8 mouse cellular contexts compared by ENCODE assay signal in genomic region chr4:43492821-43493185, GRCm38 (mm10). TPM values are rescaled to one million over a fixed set of nuclear protein-coding genes. Genes with fewer than 3 reads are reported as not detected.
DNase-seq lines count a peak whose midpoint lies in the region; ATAC-seq lines count a peak whose summit lies in the region.

Gene Ccdc107 (plus strand): TSS chr4:43492900.

- peak within 1 kb of the TSS; percentile 94 for H3K27ac ChIP-seq in hindbrain, embryonic 15.5 days (replicated peaks)

- H3K36me3 ChIP-seq in hindbrain, embryonic 15.5 days, result 0 out of 2 replicates have a peak, but pooled peaks cover 6% of the 10 kb centered on the region

- peak within 1 kb of the TSS; percentile 92 for H3K9ac ChIP-seq in hindbrain, embryonic 15.5 days

- WGBS in hindbrain, embryonic 15.5 days, result under 1% methylated on average over 25 of the region's 25 CpGs

- H3K9me3 ChIP-seq in hindbrain, embryonic 15.5 days, result no peaks in the 10 kb centered on the region

- DNase-seq in T-cell, adult 2 months (ENCODE audit: low spot score), result peak; percentile 97
- peak; percentile 89 to 93 for DNase-seq in cerebellum, postnatal 36 days
- DNase-seq in frontal cortex, postnatal 36 days (ENCODE audit: low spot score in 2 of 2), result peak; percentile 93 to 95
- DNase-seq in left cerebral cortex, adult 11 months (ENCODE audit: low spot score), result peak; percentile 93
- peak; percentile 91 to 97 for DNase-seq in lung, postnatal 4 days
- peak; percentile 89 for DNase-seq in retina, postnatal 7 days (ENCODE audit: low read depth, low spot score)
- peak; percentile 73 for DNase-seq in urinary bladder, adult 2 months (ENCODE audit: low spot score)

- H3K4me3 ChIP-seq in hindbrain, embryonic 15.5 days, result peak within 1 kb of the TSS; percentile 81

- no peaks in the 10 kb centered on the region for H3K27me3 ChIP-seq in hindbrain, embryonic 15.5 days

- peak; percentile 98 for ATAC-seq in hindbrain, embryonic 15.5 days (ENCODE audit: low FRiP score, low read depth)

- peak within 1 kb of the TSS; percentile 71 for H3K4me2 ChIP-seq in hindbrain, embryonic 15.5 days

- peaks cover 16% of the 10 kb centered on the region for H3K4me1 ChIP-seq in hindbrain, embryonic 15.5 days (replicated peaks)

RNA-seq across cellular contexts. Expression of gene Ccdc107, which starts in this region (rescaled TPM):
- polyA plus RNA-seq in hindbrain, embryonic 15.5 days (2015; fragmentation: Nextera tagmentation; extraction: Ambion mirVana), result 79.2 and 84.0 TPM in 2 replicates
- 272 and 290 TPM in 2 replicates for polyA plus RNA-seq in urinary bladder, adult 2 months (2012; rRNA removed)

Comparison
In these comparisons a context has a peak if more than half of its experiments do, and no peak if none do; other contexts are left out.
1. Peak in every context shown above with its lines: DNase-seq, ATAC-seq, H3K4me3 ChIP-seq and H3K27ac ChIP-seq.